Mouse (Mus musculus): ENCODE data around the gene Tex45. TPM values are rescaled to one million over a fixed set of nuclear protein-coding genes. Genes with fewer than 3 reads are reported as not detected.

Gene Tex45
- total RNA-seq (2015) (0.17 TPM in 1 of 2 replicates, not detected in the other), total RNA-seq (2017) (0.21 TPM in 1 of 2 replicates, not detected in the other)

DNA sequence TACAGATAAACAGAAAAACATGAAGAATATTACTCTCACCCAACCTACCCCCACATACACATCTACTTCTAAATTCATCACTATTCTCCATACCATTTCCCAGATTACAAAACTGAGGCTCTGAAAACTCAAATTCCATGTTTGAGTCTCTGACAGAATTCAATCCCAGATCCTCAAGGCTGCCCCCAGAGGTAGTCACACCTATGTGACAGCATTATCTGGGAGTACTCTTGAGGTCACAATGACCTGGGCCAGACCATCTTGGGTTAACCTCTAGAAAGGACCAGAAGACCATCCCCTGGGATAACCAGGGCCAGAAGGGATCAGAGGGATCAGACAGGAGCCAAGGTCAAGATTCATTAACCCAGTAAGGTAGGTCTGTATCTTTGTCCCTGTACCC lies at the start of gene Tex45:
Gene Tex45, plus strand, starts transcription at position 301 of the 400 bp plus-strand sequence.
- ATAC-seq (replicated peaks; ENCODE audit: poor library complexity), result no peak

DNA sequence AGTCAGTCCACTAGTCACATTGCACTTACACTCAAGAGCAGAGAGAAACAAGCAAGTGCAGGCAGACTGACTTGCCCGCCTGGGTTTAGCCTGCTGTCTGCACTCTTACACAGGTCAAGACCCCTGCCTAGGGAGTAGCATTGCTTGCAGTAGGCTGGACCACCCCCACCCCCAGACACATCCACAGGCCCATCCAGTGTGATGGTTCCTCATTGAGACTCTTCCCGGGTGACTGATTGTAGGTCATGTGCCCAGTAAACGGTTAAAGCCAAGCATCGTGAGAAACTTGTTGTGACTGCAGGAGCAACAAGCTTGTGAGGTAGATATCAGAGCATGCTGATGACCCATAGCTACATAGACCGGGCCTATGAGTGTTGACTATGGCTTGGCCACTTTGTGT lies 49.2 kb upstream of the Tex45 start:
- no peak for ATAC-seq (replicated peaks; ENCODE audit: poor library complexity)

DNA sequence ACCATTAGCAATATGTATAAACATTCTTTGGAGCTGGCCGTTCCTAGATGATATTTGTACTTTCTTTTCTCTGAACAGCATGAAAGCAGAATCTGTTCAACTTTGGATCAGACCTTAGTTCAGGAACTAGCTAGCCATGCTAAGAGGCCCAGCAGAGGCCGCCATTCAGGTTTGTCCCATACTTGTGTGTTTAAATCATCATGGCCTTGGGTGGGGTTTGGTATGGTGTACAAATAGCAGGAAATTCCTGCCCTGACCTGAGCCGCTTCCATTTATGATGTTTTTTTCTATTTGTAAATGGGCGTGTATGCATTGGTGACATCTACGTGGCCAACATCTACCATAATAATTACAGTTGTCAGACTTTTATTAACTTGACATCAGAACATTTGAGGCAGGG lies 45.4 kb upstream of the Tex45 start:
- no peak for ATAC-seq (replicated peaks; ENCODE audit: poor library complexity)

DNA sequence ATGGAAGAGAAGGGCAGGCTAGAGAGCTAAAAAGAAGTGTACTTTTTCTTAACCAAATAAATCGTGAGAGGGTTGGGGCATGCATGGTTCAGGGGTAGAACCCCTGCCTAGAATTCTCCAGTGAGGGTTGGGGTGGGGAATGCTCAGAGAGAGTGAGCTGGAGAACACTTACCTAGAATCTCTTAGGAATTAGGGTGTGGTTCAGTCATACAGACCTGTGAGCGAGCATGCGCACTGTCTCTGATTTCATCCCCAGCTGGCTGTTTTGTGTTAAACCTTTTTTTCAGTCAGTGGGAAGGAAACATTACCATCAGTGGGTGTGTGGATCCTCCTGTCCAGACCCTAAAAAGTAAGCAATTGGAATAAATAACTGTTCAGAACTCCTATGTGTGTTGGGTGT lies 44.5 kb upstream of the Tex45 start:
- ATAC-seq (replicated peaks; ENCODE audit: poor library complexity), result no peak

DNA sequence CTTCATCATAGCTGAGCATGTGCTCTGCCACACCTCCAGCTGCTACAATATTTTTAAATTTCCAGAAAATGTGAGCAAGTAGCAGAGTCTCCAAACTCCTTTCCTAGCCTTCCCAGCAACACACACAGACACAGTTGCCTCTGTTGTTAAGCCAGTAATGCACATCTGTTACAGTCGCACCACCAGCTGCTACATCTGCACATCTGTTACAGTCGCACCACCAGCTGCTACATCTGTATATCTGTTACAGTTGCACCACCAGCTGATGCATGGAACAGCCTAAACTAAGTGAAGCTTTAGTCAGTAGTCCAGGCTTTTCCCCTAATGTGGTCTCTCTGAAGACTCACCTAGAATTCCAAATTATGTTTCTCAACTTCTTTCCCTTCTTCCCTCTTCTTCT lies 42.2 kb upstream of the Tex45 start:
- no peak for ATAC-seq (replicated peaks; ENCODE audit: poor library complexity)

DNA sequence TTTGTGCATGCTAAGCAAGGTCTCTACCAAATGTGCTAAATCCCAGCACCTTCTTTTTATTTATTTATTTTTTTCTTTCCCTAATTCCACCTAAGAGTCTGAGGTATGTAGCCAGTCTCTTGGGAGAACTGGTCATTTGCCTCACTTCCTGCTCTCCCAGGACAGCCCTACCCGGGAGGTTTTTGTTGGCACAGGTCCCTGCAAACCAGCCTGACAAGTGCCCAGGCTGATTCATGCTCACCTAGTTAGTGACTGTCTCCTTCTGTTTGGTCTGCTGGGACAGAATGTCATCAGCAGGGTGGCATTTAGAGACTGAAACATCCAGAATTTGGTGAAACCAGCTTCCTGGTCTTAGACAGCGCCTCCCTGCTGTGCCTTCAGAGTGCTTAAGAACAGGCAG lies 40.7 kb upstream of the Tex45 start:
- ATAC-seq (replicated peaks; ENCODE audit: poor library complexity), result no peak

DNA sequence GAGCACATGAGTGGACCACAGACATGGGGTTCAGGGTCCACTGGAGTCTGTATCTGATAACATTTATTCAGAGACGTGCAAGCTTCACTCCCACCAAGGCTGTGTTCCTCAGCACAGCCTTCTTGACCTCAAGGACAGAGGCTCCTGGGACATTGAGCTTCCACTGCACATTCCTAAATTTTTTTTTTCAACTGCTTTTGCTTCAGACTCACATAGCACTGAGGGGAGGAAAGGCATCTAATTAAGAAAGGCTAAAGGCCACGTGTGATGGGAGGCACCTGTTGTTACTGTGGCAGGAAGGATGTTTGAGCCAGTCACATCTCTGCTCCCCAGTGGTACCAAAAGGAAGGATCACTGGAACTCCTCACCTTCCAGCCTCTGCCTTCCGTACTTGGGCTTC lies 39.5 kb upstream of the Tex45 start:
- no peak for ATAC-seq (replicated peaks; ENCODE audit: poor library complexity)

DNA sequence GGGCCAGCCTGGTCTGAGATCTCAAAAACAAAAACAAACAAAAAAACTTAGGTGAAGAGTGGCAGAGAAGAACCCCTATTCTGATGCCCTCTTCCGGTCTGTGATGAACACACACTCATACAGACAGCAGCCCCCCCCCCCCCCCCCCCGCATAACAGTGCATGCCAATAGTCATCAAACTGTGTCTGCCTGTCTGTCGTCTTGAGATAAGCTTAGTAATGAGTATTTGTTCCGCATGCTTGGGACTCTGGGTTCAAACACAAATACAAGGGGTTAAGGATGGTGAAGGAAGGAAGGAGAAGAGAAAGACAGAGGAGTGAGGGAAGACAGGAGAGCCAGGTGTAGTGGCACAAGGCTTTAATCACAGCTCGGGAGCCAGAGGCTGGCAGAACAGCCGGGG lies 34.2 kb upstream of the Tex45 start:
- peak; percentile 67 for ATAC-seq (replicated peaks; ENCODE audit: poor library complexity)

DNA sequence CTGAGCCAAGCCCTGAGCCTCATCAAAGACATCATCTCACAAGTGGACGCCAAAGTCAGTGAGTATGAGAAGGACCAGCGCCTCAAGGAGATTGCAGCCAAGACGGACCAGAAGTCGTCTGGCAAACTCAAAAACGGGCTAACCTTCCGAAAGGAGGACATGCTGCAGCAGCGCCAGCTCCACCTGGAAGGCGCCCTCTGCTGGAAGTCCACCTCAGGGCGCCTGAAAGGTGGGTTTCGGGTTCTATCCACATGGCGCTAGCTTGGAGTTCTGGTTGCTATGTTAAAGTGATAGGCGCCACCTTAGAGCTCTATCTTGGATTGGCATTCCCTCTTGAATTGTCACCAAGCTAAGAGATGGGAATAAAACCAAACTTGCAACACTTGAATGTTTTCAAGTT lies 31.2 kb upstream of the Tex45 start:
- ATAC-seq (replicated peaks; ENCODE audit: poor library complexity), result peak; percentile 49; the same call in 1 of the 2 replicates

DNA sequence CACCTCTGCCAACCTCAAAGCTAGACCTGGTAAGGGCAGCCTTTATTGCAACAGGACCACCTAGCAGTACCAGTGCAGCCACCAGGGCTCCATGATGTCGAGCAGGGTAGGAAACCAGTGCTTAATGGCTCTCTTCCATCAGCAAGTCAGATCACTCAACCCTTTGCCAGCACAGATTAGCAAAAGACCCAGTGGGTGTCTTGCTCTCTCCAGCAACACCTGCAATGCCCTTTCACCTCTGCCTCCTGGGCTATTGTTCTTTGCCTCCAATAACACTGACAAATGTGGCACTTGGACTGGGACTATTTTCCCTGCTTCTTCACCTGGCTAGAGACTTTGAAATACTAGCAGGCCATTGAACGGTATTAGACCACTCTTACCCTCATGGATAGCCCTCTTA lies 21.4 kb upstream of the Tex45 start:
- ATAC-seq (replicated peaks; ENCODE audit: poor library complexity), result no peak

DNA sequence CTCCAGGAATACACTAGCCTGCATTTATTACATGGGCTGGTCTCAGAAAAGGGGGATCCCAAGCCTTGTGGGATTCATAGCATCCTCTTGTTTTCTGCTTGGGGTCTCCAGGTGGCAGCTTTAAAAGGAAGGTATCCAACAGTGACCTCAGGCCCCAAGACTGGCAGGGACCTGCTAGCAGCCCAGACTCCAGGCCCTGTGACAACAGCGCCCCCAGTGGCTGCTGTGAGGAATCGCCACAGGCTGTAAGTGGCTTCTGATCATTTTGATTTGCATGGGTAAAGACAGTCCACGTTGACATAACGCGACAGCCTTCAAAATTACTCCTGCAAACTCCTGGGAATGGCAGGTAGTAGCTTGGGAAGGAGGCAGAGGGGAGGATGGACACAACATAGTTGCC lies 20.0 kb upstream of the Tex45 start:
- peak; percentile 91 for ATAC-seq (replicated peaks; ENCODE audit: poor library complexity)

DNA sequence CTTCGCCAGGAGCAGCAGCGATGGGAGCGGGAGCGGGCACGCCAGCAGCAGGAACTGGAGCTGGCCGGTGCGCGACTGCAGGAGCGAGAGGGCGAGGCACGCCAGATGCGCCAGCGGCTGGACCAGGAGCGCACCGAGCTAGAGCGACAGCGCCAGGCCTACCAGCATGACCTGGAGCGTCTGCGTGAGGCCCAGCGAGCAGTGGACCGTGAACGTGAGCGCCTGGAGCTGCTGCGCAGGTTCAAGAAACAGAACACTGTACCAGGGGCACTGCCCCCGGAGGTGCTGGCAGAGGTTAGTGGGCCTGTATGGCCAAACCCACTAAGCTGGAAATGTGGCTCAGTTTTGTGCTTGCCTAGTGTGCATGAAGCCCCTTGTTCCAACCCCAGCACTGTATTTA lies 18.7 kb upstream of the Tex45 start:
- ATAC-seq (replicated peaks; ENCODE audit: poor library complexity), result no peak

DNA sequence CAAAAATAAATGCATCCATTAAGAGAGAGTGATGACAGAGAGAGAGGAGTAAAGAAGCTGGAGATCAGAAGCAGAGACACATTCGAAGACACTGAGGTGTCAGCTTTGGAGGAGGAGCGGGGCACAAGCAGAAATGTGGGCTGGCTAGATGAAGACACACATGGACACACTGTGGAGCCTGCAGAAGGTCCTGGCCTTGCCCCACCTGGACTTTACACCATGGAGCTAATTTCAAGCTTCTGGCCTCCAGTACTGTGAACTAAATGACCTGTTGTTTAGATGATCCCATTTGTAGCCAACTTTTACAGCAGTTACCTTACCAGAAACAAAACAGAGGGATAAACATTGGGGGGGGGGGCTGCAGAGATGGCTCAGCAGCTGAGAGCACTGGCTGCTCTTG lies 7.4 kb upstream of the Tex45 start:
- ATAC-seq (replicated peaks; ENCODE audit: poor library complexity), result no peak

DNA sequence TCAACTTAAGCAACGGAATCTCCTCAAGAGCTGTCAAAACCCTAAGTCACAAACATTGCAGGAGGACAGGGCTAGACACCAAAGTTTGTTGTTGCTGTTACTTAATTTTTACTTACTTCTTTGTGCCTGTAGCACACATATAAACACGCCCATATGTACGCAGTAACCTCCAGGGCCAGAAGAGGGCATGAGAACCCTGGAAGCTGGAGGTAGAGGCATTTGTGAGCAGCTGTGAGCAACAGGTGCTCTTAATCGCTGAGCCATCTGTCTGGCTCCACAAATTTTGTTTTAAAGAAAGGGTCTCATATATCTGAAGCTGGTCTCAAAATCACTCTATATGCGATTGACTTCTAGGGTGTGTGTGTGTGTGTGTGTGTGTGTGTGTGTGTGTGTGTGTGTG lies 6.4 kb upstream of the Tex45 start:
- peak; percentile 55 for ATAC-seq (replicated peaks; ENCODE audit: poor library complexity)

DNA sequence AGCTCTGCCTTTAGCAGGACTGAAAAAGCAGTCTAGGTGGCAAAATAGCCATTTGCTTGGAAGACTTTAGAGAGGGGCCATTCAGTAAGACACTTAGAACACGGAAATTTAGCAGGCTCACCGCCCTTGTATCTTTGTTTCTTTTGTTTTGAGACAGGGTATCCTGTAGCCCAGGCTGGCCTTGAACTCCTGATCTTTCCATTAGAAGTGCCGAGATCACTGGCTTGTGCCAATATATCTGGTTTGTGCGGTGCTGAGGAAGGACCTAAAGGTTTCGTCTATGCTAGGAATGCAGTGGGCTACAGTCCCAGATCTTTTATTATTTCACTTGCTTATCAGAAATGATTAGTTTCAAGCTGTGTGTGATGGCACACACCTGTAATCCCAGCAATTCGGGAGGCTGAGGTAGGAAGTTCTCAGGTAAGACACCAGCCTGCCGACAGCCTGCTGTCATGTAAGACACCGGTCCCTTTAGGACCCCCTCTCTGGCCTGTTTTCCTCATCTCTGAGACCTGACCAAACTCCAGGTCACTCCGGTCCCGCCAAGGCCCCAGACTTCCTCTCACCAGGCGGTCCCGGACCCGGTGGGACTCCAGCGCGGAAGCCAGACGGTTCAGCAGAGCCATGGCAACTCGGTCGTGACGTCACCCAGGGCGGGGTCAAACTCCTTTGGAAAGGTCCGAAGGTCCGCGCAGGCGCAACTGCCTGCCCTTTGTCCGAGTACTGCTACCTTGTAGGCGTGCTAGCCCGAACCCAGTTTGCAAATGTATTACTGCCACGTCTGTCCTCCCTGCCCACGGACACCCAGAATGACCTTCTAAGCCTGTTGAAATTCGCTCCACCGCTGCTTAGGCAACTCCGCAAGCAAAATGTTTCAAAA lies 3.4 kb upstream of the Tex45 start, which contains the start of gene Pex11g:
Gene Pex11g, minus strand, starts transcription at position 675 of the 880 bp plus-strand sequence.
- ATAC-seq (replicated peaks; ENCODE audit: poor library complexity), result peak; percentile 88

DNA sequence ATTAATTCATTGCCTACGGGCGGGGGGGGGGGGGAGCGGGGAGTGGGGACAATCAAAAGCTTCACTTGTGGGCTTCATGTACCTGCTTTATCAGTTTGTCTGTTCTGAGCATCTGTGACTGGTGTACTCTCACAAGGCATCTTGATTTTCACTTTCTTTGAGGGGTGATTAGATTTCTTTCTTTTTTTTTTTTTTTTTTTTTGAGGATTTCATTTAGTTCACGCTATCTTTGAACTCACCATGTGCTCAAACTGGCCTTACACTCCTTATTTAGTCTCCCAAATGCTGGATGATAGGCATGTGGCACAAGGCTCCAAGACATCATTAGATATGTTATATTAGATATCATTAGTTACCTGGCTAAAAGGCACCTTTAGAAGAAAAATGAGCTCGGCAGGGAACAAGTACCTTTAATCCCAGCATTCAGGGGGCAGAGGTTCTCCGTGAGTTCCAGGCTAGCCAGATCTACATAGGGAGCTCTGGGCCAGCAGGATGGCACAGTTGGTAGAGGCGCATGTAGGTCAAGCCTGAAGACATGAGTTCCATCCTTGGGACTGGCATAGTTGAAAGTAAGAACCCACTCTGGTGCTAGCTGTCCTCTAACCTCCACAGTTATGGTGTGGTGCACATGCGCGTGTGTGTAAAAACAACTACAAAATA lies 2.6 kb upstream of the Tex45 start:
- no peak for ATAC-seq (replicated peaks; ENCODE audit: poor library complexity)

DNA sequence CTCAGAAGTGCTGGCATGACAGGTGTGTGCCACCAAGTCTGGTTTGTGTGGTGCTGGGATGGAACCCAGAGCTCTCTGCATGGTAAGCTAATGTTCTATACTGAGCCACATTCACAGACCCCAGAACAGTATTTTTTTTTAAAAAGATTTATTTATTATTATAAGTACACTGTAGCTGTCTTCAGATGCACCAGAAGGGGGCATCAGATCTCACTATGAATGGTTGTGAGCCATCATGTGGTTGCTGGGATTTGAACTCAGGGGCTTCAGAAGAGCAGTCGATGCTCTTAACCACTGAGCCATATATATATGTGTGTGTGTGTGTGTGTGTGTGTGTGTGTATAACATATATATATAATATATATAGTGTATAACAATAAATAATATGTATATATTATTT lies 1.8 kb upstream of the Tex45 start:
- ATAC-seq (replicated peaks; ENCODE audit: poor library complexity), result no peak

DNA sequence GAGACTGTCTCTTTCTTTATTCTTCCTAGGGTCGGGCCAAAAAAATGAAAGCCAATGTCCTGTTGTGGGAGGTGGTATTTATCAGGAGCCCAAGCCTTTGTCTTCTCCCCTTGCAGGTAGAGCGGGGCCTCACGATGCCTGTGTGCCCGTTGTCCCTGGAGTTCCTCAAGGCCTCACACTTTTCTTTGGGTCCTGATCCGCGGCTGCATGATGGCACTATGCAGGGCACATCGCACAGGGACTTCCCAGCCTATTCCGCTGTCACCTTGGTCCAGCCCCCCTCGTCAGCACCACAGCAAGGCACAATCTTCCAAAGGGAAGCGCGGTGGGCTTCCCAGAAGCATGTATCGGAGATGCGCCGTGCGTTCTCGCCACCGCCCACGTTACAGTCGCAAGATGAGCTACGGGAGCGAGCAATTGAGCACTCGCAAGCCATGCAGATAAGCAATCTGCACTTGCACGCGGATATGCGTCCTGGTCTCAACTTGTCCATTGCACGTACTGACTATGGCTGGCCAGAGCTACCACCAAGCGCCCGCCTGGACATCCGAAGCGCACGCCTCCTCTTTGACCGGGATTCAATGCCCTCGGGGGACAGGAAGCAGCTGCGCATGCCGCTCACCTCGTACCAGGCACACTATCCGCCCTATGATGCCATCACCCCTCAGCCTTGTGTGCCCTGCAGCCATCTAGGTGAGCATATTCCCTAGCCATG lies 5.2 kb downstream of the Tex45 start:
- peak; percentile 65 for ATAC-seq (replicated peaks; ENCODE audit: poor library complexity)

DNA sequence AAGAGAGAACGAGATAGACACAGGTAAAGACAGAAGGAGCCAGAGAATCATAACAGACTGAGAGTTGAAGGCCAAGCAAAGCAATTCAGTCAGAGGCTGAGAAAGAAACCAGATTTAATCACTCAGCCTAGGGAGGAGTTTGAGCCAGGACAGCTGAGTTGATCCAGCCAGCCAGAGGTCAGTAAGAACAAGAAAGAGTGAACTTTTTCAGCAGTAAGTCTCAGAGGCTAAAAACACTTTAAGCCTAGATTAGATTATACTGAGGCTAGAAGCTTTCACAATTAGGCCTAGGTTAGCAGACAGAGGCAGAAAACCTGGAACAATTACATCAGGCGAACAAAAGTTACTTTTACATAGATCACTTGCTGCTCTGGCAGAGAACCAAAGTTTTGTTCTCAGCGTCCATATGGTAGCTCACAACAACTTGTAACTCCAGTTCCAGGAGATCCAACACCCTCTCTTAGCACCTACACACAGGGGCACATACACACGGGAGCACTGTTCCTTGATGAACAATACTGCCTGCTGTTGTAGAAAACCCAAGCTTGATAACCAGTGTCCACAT lies 9.6 kb downstream of the Tex45 start:
- no peak for ATAC-seq (replicated peaks; ENCODE audit: poor library complexity)

DNA sequence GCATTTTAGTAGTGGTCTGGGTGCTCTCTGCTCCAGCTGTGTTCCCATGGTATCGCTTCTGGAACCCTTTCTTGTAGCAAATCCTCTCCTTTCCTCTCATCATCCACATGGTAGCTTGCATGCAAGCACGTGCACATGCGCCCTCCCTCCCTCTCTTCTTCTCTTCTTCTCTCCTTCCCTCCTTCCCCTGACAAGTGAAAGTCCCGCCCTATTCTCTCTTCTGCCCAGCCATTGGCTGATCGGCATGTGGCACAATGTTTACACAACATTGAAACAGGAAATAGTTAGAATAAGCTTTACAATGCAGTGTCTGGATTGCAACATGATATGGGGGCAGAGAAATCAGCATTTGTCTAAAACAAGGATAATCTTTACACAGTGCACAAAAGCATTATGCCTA lies 10.9 kb downstream of the Tex45 start:
- ATAC-seq (replicated peaks; ENCODE audit: poor library complexity), result peak; percentile 93

DNA sequence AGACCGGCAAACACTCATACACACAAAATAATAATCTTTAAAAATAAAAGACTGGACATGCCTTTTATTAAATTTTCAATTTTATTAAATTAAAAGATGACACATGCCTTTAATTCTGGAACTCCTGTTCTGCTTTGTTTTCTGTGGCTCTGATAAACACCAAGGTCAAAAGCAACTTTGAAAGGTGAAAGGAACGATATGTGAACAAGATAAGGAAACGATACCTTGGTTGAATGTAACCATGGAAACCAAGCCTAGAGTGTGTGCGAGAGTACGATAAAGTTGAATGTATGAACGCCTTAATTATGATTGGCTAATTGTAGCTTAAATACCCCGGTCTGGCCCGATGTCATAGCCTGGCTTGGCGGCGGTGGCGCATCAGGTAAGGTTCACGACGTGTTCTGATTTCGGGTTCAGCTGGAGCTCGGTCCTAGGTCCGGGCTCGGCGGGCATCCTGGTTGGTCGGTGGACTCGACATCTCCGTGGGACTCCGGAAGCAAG lies 11.6 kb downstream of the Tex45 start:
- no peak for ATAC-seq (replicated peaks; ENCODE audit: poor library complexity)

Measured in megakaryocyte progenitor cell, adult 5-6 weeks (primary cell).